Mouse (Mus musculus): ENCODE data around the gene Sox10. TPM values are rescaled to one million over a fixed set of nuclear protein-coding genes. Genes with fewer than 3 reads are reported as not detected.

Gene Sox10
- polyA plus RNA-seq, 1 experiment from 2014 or later, result 17.2 TPM

DNA sequence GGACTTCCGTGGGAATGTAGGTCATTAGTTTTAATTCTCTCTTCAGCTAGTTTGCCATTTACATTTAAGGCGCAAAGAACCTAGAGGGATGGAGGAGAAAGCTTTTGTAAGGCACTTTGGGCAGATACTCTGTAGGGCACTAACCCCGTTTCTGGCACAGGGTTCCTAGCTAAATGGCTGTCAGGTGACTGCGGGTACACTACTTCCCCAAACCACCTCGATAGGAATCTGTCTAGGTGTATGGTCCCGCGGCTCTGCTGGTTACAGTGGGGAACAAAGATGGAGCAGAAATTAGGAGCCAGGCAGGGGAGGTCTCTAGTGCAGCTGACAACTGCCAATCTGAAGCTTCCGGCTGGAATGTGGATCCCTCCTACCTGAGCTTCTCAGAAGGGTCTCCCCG lies 55.0 kb downstream of the Sox10 start:
- H3K36me3 ChIP-seq (ENCODE audit: control insufficient read depth, insufficient read depth, low read length), result peaks cover 5% of the 10 kb centered on the region
- no peak overlapping the region for H3K27ac ChIP-seq (ENCODE audit: low read depth)
- 16% methylated on average over 9 of the region's 9 CpGs for WGBS
- H3K9me3 ChIP-seq (ENCODE audit: control insufficient read depth, low read length), result no peaks in the 10 kb centered on the region
- H3K9ac ChIP-seq (ENCODE audit: low read length), result peak overlapping the region; percentile 85
- peak overlapping the region; percentile 63 for H3K4me2 ChIP-seq (ENCODE audit: low read length)
- ATAC-seq (replicated peaks; ENCODE audit: low FRiP score, low TSS enrichment, low read depth) (no peak), DNase-seq (ENCODE audit: low spot score) (no peak)
- peak overlapping the region; percentile 86 for H3K4me3 ChIP-seq (ENCODE audit: low read depth, low read length)
- no peaks in the 10 kb centered on the region for H3K27me3 ChIP-seq (replicated peaks; ENCODE audit: control insufficient read depth, insufficient read depth, low read length)
- peaks cover 21% of the 10 kb centered on the region for H3K4me1 ChIP-seq (replicated peaks; ENCODE audit: control insufficient read depth, insufficient read depth, low read length)

DNA sequence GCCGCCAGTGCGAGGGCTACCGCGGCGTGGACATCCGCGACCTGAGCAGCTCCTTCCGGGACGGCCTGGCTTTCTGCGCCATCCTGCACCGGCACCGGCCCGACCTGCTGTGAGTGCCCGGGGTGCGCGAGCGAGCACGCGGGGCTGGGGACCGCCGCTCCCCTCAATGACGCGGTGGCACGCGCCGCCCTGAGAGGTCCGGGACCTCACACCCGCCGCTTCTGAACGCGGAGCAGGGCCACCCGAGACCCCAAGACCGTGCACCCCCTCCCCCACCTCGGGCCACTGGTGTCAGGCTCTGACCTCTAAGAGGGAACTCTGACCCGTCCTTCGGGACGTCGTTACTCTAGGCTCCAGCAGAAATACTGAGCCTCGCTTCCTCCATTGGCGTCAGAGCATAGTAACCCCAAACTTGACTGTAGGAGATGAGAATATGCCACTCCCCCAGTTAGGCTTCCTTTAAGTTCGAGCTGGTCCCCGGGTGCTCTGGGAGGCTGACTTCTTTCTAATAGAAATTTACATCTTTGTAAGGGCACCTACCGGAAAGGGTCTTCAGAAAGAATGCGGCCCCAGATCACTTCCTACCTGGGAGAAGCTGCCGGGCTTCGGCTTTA lies 55.6 kb downstream of the Sox10 start:
- peak overlapping the region; percentile 85 for H3K9ac ChIP-seq (ENCODE audit: low read length)
- H3K36me3 ChIP-seq (ENCODE audit: control insufficient read depth, insufficient read depth, low read length), result peaks cover under 1% of the 10 kb centered on the region; the same call in 1 of the 2 replicates
- peak overlapping the region; percentile 86 for H3K4me3 ChIP-seq (ENCODE audit: low read depth, low read length)
- WGBS, result under 1% methylated on average over 46 of the region's 46 CpGs
- peak overlapping the region; percentile 87 for H3K27ac ChIP-seq (ENCODE audit: low read depth)
- no peaks in the 10 kb centered on the region for H3K27me3 ChIP-seq (replicated peaks; ENCODE audit: control insufficient read depth, insufficient read depth, low read length)
- ATAC-seq (replicated peaks; ENCODE audit: low FRiP score, low TSS enrichment, low read depth), result peak; percentile 59
- no peaks in the 10 kb centered on the region for H3K9me3 ChIP-seq (ENCODE audit: control insufficient read depth, low read length)
- peak; percentile 80 for DNase-seq (ENCODE audit: low spot score)
- peak overlapping the region; percentile 63 for H3K4me2 ChIP-seq (ENCODE audit: low read length)
- H3K4me1 ChIP-seq (replicated peaks; ENCODE audit: control insufficient read depth, insufficient read depth, low read length), result peaks cover 21% of the 10 kb centered on the region

DNA sequence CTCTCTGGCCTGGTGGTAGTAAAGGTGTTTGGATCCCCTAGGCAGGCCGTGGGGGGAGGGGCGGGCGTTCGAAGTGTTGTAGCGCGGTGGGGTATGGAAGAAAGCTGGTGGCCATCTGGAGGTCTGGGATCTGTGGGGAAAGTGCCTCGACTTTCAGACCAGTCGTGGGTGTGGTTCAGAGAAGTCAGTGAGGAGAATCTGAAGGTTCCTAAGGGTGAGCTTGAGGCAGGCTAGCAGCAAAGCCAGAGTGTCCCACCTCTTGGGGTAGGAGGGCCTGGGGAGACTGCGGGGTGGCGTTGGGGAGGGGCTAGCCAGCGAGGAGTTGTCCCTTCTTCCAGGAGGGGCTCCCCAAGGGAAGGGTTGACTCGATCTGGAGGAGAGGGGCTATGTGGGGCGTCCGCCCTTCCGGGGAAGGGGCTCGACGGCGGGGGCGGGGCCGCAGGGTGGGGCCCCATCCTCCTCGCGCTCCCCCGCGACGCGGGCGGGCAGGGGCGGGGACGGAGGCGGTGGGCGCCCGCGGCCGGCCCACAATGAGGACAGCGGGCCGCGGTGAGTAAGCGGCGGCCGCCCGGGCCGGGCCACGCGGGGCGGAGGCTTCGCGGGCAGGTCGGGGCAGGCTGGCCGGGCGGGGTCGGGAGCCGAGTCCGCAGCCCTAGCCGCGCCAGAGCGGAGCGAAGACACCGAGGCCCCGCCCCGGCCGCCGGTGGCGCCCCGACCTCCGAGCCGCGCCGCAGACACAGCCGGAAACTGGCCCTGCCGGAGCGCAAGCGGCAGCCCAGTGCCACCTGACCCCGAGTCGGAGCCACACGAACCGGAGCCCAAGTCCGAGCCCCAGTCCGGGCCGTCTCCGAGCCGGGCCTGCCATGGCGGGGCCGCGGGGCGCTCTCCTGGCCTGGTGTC lies 56.4 kb downstream of the Sox10 start, which contains the start of gene Micall1:
Gene Micall1 (plus strand): TSS at position 478 of the 900 bp plus-strand sequence.
- peak within 1 kb of the TSS; percentile 85 for H3K9ac ChIP-seq (ENCODE audit: low read length)
- peak within 1 kb of the TSS; percentile 86 for H3K4me3 ChIP-seq (ENCODE audit: low read depth, low read length)
- DNase-seq (ENCODE audit: low spot score) (peak; percentile 79), ATAC-seq (replicated peaks; ENCODE audit: low FRiP score, low TSS enrichment, low read depth) (peak; percentile 82)
- peak within 1 kb of the TSS; percentile 63 for H3K4me2 ChIP-seq (ENCODE audit: low read length)
- no peaks in the 10 kb centered on the region for H3K27me3 ChIP-seq (replicated peaks; ENCODE audit: control insufficient read depth, insufficient read depth, low read length)
- H3K36me3 ChIP-seq (ENCODE audit: control insufficient read depth, insufficient read depth, low read length), result no peaks in the 10 kb centered on the region
- peaks cover 21% of the 10 kb centered on the region for H3K4me1 ChIP-seq (replicated peaks; ENCODE audit: control insufficient read depth, insufficient read depth, low read length)
- H3K9me3 ChIP-seq (ENCODE audit: control insufficient read depth, low read length), result no peaks in the 10 kb centered on the region
- under 1% methylated on average over 70 of the region's 85 CpGs for WGBS
- H3K27ac ChIP-seq (ENCODE audit: low read depth), result peak within 1 kb of the TSS; percentile 87

DNA sequence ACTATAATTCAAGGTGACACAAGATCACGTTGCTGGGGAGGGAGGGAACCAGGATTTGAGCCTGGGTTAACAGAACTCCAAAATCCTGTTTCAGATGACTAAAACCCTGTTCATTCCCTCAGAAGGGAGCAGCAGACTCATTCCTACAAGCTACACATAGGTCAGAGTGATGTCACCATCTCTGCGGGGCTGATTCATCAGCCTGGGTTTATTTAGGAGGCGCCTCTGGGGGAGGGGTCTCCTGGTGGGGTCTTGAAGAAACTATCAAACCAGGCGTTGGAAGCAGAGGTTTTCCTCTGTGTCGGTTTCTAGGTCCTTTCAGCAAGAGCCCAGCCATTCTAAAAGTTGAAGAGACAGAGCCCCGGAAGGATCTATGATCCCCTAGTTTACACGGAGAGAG lies 57.1 kb downstream of the Sox10 start:
- Histone ChIP-seq H3K4me1 (replicated peaks; ENCODE audit: control insufficient read depth, insufficient read depth, low read length) (peaks cover 21% of the 10 kb centered on the region), H3K27me3 (replicated peaks; ENCODE audit: control insufficient read depth, insufficient read depth, low read length) (no peaks in the 10 kb centered on the region), H3K9me3 (ENCODE audit: control insufficient read depth, low read length) (no peaks in the 10 kb centered on the region), H3K4me2 (ENCODE audit: low read length) (peak overlapping the region; percentile 63), H3K27ac (ENCODE audit: low read depth) (peak overlapping the region; percentile 87), H3K9ac (ENCODE audit: low read length) (peak overlapping the region; percentile 85), H3K4me3 (ENCODE audit: low read depth, low read length) (peak overlapping the region; percentile 86; the same call in 1 of the 2 replicates), H3K36me3 (ENCODE audit: control insufficient read depth, insufficient read depth, low read length) (no peaks in the 10 kb centered on the region)
- WGBS, result 17% methylated on average over 7 of the region's 7 CpGs
- no peak for ATAC-seq (replicated peaks; ENCODE audit: low FRiP score, low TSS enrichment, low read depth)
- peak; percentile 56 for DNase-seq (ENCODE audit: low spot score)

DNA sequence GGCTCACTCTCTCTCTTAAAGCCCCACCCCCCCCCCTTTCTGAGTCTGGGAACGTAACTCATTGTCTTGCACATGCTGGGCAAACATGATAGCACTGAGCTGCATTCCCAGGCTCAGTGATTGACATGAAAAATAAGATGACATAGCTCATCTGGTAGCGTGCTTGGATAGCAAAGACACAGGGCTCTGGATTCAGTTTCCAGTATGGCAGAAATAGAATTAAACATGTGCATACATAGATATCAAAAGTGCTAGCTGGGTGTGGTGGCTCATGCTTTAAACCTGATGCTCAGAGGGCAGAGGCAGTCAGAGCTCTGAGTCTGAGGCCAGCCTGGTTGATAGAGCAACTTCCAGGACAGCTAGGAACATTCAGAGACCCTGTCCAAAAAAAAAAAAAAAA lies 59.2 kb downstream of the Sox10 start:
- H3K27ac ChIP-seq (ENCODE audit: low read depth), result no peak overlapping the region
- H3K4me2 ChIP-seq (ENCODE audit: low read length), result no peak overlapping the region
- no peaks in the 10 kb centered on the region for H3K36me3 ChIP-seq (ENCODE audit: control insufficient read depth, insufficient read depth, low read length)
- no peak overlapping the region for H3K9ac ChIP-seq (ENCODE audit: low read length)
- peaks cover 7% of the 10 kb centered on the region for H3K4me1 ChIP-seq (replicated peaks; ENCODE audit: control insufficient read depth, insufficient read depth, low read length)
- no peaks in the 10 kb centered on the region for H3K27me3 ChIP-seq (replicated peaks; ENCODE audit: control insufficient read depth, insufficient read depth, low read length)
- ATAC-seq (replicated peaks; ENCODE audit: low FRiP score, low TSS enrichment, low read depth), result no peak
- no peak for DNase-seq (ENCODE audit: low spot score)
- no peaks in the 10 kb centered on the region for H3K9me3 ChIP-seq (ENCODE audit: control insufficient read depth, low read length)
- H3K4me3 ChIP-seq (ENCODE audit: low read depth, low read length), result no peak overlapping the region
- WGBS, result 58% methylated on average over 2 of the region's 2 CpGs

Other genes starting within 250 kb of the Sox10 start
- 1,194 and 1,197 TPM in 2 replicates for gene Lgals1, start 238.5 kb downstream of the Sox10 start, polyA plus RNA-seq (2014; fragmentation: Nextera tagmentation; extraction: Ambion mirVana)
- 46.0 and 53.5 TPM in 2 replicates for gene Nol12, start 230.3 kb downstream of the Sox10 start, polyA plus RNA-seq (2014; fragmentation: Nextera tagmentation; extraction: Ambion mirVana)
- 49.0 and 52.2 TPM in 2 replicates for gene Triobp, start 217.5 kb downstream of the Sox10 start, polyA plus RNA-seq (2014; fragmentation: Nextera tagmentation; extraction: Ambion mirVana)
- gene H1f0, start 136.8 kb downstream of the Sox10 start, polyA plus RNA-seq (2014; fragmentation: Nextera tagmentation; extraction: Ambion mirVana), result 160 and 192 TPM in 2 replicates
- 1.0 and 1.1 TPM in 2 replicates for gene Galr3, start 123.4 kb downstream of the Sox10 start, polyA plus RNA-seq (2014; fragmentation: Nextera tagmentation; extraction: Ambion mirVana)
- gene Ankrd54, start 102.3 kb downstream of the Sox10 start, polyA plus RNA-seq (2014; fragmentation: Nextera tagmentation; extraction: Ambion mirVana), result 49.4 and 50.0 TPM in 2 replicates
- gene Eif3l, start 90.1 kb downstream of the Sox10 start, polyA plus RNA-seq (2014; fragmentation: Nextera tagmentation; extraction: Ambion mirVana), result 244 and 264 TPM in 2 replicates
- gene Micall1, start 56.3 kb downstream of the Sox10 start, polyA plus RNA-seq (2014; fragmentation: Nextera tagmentation; extraction: Ambion mirVana), result 9.3 and 9.9 TPM in 2 replicates
- 398 and 414 TPM in 2 replicates for gene Polr2f, start 24.2 kb downstream of the Sox10 start, polyA plus RNA-seq (2014; fragmentation: Nextera tagmentation; extraction: Ambion mirVana)
- 7.4 and 8.2 TPM in 2 replicates for gene 1700088E04Rik, start 24.0 kb downstream of the Sox10 start, polyA plus RNA-seq (2014; fragmentation: Nextera tagmentation; extraction: Ambion mirVana)
- 28.3 and 30.1 TPM in 2 replicates for gene Pick1, start 63.9 kb upstream of the Sox10 start, polyA plus RNA-seq (2014; fragmentation: Nextera tagmentation; extraction: Ambion mirVana)
- gene Gm49486, start 64.2 kb upstream of the Sox10 start, polyA plus RNA-seq (2014; fragmentation: Nextera tagmentation; extraction: Ambion mirVana), result 0.30 and 0.58 TPM in 2 replicates
- gene Slc16a8, start 89.5 kb upstream of the Sox10 start, polyA plus RNA-seq (2014; fragmentation: Nextera tagmentation; extraction: Ambion mirVana), result 0.13 and 0.19 TPM in 2 replicates
- 4.8 and 9.4 TPM in 2 replicates for gene Baiap2l2, start 120.3 kb upstream of the Sox10 start, polyA plus RNA-seq (2014; fragmentation: Nextera tagmentation; extraction: Ambion mirVana)
- gene Pla2g6, start 163.2 kb upstream of the Sox10 start, polyA plus RNA-seq (2014; fragmentation: Nextera tagmentation; extraction: Ambion mirVana), result 17.0 and 20.7 TPM in 2 replicates
- gene Maff, start 181.4 kb upstream of the Sox10 start, polyA plus RNA-seq (2014; fragmentation: Nextera tagmentation; extraction: Ambion mirVana), result 6.4 and 8.9 TPM in 2 replicates
- gene Tmem184b, start 238.3 kb upstream of the Sox10 start, polyA plus RNA-seq (2014; fragmentation: Nextera tagmentation; extraction: Ambion mirVana), result 53.0 and 56.6 TPM in 2 replicates

Measured in intestine, embryonic 14.5 days (tissue).